Mouse (Mus musculus): ENCODE data around the gene Clasrp. TPM values are rescaled to one million over a fixed set of nuclear protein-coding genes. Genes with fewer than 3 reads are reported as not detected.

Gene Clasrp
- polyA plus RNA-seq, 1 experiment from 2014 or later, result 31.8 TPM

DNA sequence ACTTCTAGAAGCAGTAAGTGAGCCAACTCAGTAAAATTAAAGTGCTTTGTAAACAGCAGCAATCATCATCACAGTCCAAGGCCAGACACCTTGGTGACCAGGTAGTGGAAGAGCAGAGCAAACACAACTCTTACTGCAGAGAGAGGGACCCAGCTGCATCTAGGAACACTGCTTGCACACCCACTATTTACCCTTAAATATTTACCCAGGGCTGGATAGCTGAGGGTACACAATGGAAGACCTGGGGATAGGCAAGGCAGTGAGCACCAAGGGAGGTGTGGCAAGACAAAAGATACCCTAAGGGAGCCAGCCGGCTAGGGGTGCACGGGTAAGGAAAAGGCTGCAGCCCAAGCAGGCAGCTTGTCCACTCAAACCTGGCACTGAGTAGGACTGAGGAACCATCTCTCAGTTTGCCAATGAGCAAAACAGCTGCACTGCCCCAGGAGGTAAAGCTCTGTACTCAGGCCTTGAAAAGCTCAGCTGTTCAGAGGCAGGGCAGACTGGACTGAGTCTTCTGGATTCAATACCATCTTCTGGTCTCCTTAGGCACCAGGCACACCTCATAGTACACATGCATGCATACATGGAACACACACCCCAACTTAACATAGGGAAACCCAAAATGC lies 56.8 kb downstream of the Clasrp start:
- 65% methylated on average over 2 of the region's 2 CpGs for WGBS

DNA sequence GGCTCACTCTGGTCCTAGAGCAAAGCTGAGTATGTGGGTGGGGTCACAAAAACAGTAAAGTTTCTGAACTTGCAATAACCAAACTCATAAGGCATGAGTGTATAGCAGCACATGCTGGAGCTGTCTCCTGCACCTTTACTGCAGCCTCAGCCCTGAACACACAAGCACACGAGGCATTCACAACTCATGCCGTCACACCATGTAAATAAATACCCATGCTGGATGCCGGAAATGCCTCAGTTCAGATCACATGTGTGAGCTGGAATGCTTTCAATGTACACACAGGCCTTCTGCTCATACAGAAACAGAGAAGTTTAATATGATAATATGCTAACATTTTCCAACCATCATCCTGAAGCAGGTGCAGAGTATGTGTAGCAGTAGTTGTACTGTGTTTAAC lies 58.3 kb downstream of the Clasrp start:
- H3K9me3 ChIP-seq, result no peaks in the 10 kb centered on the region
- H3K27me3 ChIP-seq (replicated peaks), result no peaks in the 10 kb centered on the region
- 36% methylated on average over 3 of the region's 3 CpGs for WGBS
- H3K27ac ChIP-seq (replicated peaks), result no peak overlapping the region
- H3K4me3 ChIP-seq, result no peak overlapping the region
- H3K9ac ChIP-seq, result no peak overlapping the region
- H3K36me3 ChIP-seq, result 0 out of 2 replicates have a peak, but pooled peaks cover 3% of the 10 kb centered on the region
- H3K4me1 ChIP-seq, result peaks cover 56% of the 10 kb centered on the region
- ATAC-seq (ENCODE audit: extremely low read depth, insufficient number of reproducible peaks, low FRiP score, low TSS enrichment), result no peak
- H3K4me2 ChIP-seq, result no peak overlapping the region

More for the DNA sequence above, 56.8 kb downstream of the Clasrp start:
- no peak overlapping the region for H3K4me2 ChIP-seq
- H3K9me3 ChIP-seq, result no peaks in the 10 kb centered on the region
- peaks cover 49% of the 10 kb centered on the region for H3K4me1 ChIP-seq
- ATAC-seq (ENCODE audit: extremely low read depth, insufficient number of reproducible peaks, low FRiP score, low TSS enrichment), result no peak
- H3K27ac ChIP-seq (replicated peaks), result no peak overlapping the region
- H3K36me3 ChIP-seq, result peaks cover 8% of the 10 kb centered on the region; the same call in 1 of the 2 replicates
- H3K27me3 ChIP-seq (replicated peaks), result no peaks in the 10 kb centered on the region
- H3K9ac ChIP-seq, result no peak overlapping the region
- H3K4me3 ChIP-seq, result no peak overlapping the region

DNA sequence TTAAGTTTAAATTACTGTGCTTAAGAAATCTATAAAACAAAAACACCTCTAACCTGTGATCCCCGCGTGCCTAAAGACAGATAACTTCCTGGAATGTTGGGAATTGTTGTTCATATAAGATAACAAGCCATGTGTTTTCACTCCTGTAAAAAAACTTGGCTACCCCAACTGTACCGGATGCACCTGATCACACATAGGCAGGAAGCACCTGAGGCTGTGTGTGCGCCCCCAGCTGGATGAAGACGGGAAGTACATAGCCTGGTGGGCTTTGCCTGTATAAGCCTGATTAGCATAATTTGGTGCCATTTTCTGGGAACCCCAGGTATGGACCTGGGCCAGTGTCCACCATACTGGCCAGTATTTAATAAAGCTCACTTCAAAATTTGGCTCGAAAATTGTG lies 60.7 kb downstream of the Clasrp start:
- H3K27ac ChIP-seq (replicated peaks), result no peak overlapping the region
- no peak overlapping the region for H3K4me2 ChIP-seq
- ATAC-seq (ENCODE audit: extremely low read depth, insufficient number of reproducible peaks, low FRiP score, low TSS enrichment), result no peak
- no peak overlapping the region; the same call in 1 of the 2 replicates for H3K9ac ChIP-seq
- H3K36me3 ChIP-seq, result 0 out of 2 replicates have a peak, but pooled peaks cover 4% of the 10 kb centered on the region
- H3K9me3 ChIP-seq, result no peaks in the 10 kb centered on the region
- H3K4me3 ChIP-seq, result no peak overlapping the region
- 38% methylated on average over 6 of the region's 6 CpGs for WGBS
- H3K4me1 ChIP-seq, result peaks cover 60% of the 10 kb centered on the region
- H3K27me3 ChIP-seq (replicated peaks), result no peaks in the 10 kb centered on the region

DNA sequence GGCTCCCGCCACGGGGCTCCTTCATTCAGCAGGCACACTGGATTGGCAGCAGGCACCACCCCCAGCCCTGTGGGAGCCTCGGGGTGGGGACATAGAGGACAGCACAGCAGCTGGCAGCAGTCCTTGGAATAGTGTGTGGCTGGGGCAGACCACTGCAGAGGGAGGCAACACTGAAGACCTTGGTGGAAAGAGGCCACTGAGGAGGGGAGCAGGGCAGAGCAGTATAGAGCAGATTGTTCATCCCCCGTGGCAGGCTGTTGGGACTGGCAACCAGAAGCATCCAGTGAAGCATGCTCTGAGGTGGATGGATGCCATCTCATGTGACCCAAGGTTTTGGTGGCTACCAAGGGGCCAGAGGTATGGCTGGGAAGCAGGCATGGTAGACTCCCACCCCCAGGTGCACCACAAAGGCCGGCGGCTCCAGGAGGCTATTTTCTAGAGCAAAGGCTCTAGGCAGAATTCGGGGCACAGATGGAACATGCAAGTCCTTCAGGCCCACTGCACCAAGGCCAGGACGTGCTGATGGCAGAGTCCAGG lies 62.1 kb downstream of the Clasrp start:
- peak; percentile 11; the same call in 1 of the 2 replicates for ATAC-seq (ENCODE audit: extremely low read depth, insufficient number of reproducible peaks, low FRiP score, low TSS enrichment)
- Histone ChIP-seq H3K4me3 (no peak overlapping the region), H3K36me3 (0 out of 2 replicates have a peak, but pooled peaks cover 2% of the 10 kb centered on the region), H3K27ac (replicated peaks) (no peak overlapping the region), H3K4me2 (0 out of 2 replicates have a peak overlapping the region, but pooled peaks have one; percentile 2), H3K27me3 (replicated peaks) (no peaks in the 10 kb centered on the region), H3K4me1 (peaks cover 63% of the 10 kb centered on the region), H3K9me3 (no peaks in the 10 kb centered on the region), H3K9ac (peak overlapping the region; percentile 42; the same call in 1 of the 2 replicates)
- 71% methylated on average over 8 of the region's 8 CpGs for WGBS

DNA sequence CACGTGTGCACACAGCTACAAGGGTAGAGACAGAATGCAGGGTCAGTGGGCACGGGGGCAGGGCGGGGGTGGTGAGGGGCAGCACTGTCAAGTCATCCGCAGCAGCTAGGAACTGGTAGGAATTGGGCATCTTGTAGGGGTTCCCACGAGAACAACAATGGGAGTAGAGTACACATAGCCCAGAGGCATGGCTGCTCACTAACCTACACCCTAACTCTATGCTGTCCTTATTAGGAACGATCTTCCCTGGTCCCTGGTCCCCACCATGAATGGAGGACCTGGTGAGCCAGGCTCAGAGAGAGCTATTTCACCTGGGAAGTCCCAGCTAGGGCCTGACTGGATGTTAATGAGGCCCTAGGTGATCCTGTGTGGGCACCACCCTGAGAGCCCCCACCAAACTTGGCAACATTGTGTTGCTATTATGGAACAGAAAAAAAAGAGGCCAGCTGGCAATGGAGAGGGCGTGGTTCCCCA lies 62.6 kb downstream of the Clasrp start:
- no peak overlapping the region; the same call in 1 of the 2 replicates for H3K27ac ChIP-seq (replicated peaks)
- WGBS, result 83% methylated on average over 7 of the region's 7 CpGs
- no peaks in the 10 kb centered on the region for H3K27me3 ChIP-seq (replicated peaks)
- H3K4me2 ChIP-seq, result 0 out of 2 replicates have a peak overlapping the region, but pooled peaks have one; percentile 2
- H3K4me3 ChIP-seq, result no peak overlapping the region
- H3K9ac ChIP-seq, result peak overlapping the region; percentile 42; the same call in 1 of the 2 replicates
- ATAC-seq (ENCODE audit: extremely low read depth, insufficient number of reproducible peaks, low FRiP score, low TSS enrichment), result no peak
- peaks cover 65% of the 10 kb centered on the region for H3K4me1 ChIP-seq
- no peaks in the 10 kb centered on the region for H3K9me3 ChIP-seq
- H3K36me3 ChIP-seq, result 0 out of 2 replicates have a peak, but pooled peaks cover 2% of the 10 kb centered on the region

DNA sequence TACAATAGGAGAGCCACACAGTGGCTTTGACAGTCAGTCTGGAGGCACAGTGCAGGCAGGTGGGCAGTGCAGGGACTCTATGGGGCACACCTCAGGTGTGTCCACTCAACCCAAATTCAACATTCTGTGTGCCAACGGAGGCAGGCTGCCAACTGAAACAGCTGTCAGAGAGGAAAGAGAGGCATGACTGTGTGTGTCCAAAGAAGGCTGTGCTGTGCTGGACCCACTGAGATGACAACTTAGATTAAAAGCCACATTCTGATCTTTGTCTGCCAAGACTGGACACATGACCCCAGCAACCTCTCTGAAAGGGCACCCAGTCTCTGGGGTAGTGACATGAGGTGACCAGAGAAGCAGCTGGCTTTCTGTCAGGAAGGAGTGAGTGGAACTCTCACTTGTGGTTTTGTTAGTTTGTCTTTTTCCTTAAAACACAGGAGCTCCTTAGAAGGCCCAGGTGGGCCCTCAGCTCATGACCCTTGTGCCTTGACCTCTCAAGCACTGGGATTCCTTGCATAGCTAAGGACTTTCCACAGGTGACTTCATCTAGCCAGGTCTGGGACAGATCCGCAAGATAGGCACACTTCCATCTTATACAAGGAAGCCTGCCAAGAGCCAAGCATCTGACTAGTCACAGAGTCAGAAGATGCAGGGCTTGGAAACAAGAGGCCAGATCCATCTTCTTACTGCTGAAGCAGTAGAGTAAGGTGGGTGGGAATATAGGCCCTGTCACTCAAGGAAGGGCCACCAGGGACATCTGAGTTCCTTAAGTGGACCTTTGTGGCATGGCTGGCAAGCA lies 63.3 kb downstream of the Clasrp start:
- no peak overlapping the region for H3K4me2 ChIP-seq
- H3K9me3 ChIP-seq, result no peaks in the 10 kb centered on the region
- peaks cover 65% of the 10 kb centered on the region for H3K4me1 ChIP-seq
- no peak overlapping the region for H3K4me3 ChIP-seq
- H3K27ac ChIP-seq (replicated peaks), result no peak overlapping the region
- 83% methylated on average over 2 of the region's 2 CpGs for WGBS
- no peak overlapping the region; the same call in 1 of the 2 replicates for H3K9ac ChIP-seq
- no peak for ATAC-seq (ENCODE audit: extremely low read depth, insufficient number of reproducible peaks, low FRiP score, low TSS enrichment)
- H3K27me3 ChIP-seq (replicated peaks), result no peaks in the 10 kb centered on the region
- 0 out of 2 replicates have a peak, but pooled peaks cover 2% of the 10 kb centered on the region for H3K36me3 ChIP-seq

DNA sequence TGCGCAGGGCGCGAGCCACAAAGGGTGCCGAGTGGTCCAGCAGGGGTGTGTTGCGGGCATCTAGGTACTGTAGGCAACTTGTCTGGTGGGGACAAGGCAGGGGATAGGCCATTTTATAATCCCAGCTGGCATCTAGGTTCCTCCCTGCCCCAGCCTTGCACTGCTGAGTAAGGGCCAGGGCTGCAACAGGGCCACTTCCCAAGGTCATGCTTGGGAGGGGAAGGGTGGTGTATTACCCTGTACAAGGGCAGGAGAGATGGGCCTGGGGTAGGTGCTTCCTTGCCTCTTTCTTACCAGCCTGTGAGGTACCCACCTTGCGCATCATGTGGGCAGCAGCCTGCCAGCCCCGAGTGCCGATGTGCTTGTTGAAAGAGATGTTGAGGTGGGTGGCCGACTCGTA lies 69.6 kb downstream of the Clasrp start:
- Histone ChIP-seq H3K27me3 (replicated peaks) (no peaks in the 10 kb centered on the region), H3K4me1 (peaks cover 23% of the 10 kb centered on the region), H3K4me2 (no peak overlapping the region), H3K9me3 (no peaks in the 10 kb centered on the region), H3K4me3 (no peak overlapping the region), H3K36me3 (peaks cover 65% of the 10 kb centered on the region), H3K9ac (no peak overlapping the region), H3K27ac (replicated peaks) (no peak overlapping the region)
- WGBS, result 92% methylated on average over 10 of the region's 10 CpGs
- ATAC-seq (ENCODE audit: extremely low read depth, insufficient number of reproducible peaks, low FRiP score, low TSS enrichment), result no peak

DNA sequence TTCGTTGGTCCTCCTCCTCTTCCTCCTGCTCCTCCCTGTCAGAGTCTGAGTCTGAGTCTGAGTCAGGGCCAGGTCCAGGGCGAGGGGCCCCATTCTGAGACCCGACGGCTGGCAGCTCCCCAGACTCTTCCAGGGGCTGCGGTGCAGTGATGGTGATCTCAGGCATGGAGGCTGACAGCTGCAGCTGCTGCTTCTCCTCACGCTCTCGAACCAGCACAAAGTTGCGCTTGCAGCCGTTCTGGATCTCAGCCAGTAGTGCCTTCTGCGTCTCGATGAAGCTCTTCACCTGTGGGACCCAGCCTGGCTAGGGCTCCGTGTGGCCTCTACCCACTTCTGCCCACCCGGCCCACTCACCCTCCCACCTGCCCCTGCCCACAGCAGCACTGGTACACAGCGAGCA lies 72.0 kb downstream of the Clasrp start:
- Histone ChIP-seq H3K27me3 (replicated peaks) (no peaks in the 10 kb centered on the region), H3K9ac (no peak overlapping the region), H3K9me3 (no peaks in the 10 kb centered on the region), H3K36me3 (peaks cover 77% of the 10 kb centered on the region), H3K4me3 (no peak overlapping the region), H3K4me2 (no peak overlapping the region), H3K4me1 (peaks cover 17% of the 10 kb centered on the region), H3K27ac (replicated peaks) (no peak overlapping the region)
- no peak for ATAC-seq (ENCODE audit: extremely low read depth, insufficient number of reproducible peaks, low FRiP score, low TSS enrichment)
- 85% methylated on average over 14 of the region's 14 CpGs for WGBS

DNA sequence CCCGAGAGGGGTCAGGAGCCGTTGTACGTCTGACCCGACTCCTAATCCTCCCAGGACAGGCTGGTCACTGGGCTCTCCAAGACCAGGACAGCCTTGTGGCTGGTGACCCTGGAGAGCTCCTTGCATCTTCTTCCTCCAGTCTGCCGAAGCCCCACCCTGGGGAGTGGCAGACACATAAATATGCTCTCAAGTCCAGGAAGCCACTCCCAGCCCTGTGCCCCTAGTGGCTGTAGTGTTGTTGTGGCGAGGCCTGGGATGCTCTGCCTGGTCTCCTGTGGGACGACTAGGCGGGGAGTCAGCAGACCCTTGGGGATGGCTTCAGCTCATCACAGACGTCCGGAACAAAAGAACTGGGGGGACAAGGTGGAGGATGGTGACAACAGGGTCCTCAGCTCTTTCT lies 73.2 kb downstream of the Clasrp start:
- no peak overlapping the region for H3K9ac ChIP-seq
- 71% methylated on average over 10 of the region's 10 CpGs for WGBS
- peaks cover 5% of the 10 kb centered on the region for H3K4me1 ChIP-seq
- peaks cover 6% of the 10 kb centered on the region; the same call in 1 of the 2 replicates for H3K27me3 ChIP-seq (replicated peaks)
- H3K27ac ChIP-seq (replicated peaks), result no peak overlapping the region
- ATAC-seq (ENCODE audit: extremely low read depth, insufficient number of reproducible peaks, low FRiP score, low TSS enrichment), result no peak
- H3K9me3 ChIP-seq, result no peaks in the 10 kb centered on the region
- no peak overlapping the region for H3K4me3 ChIP-seq
- H3K4me2 ChIP-seq, result no peak overlapping the region
- H3K36me3 ChIP-seq, result peaks cover 77% of the 10 kb centered on the region
